Mouse (Mus musculus): ENCODE data around the gene Smtn.

Gene Smtn

DNA sequence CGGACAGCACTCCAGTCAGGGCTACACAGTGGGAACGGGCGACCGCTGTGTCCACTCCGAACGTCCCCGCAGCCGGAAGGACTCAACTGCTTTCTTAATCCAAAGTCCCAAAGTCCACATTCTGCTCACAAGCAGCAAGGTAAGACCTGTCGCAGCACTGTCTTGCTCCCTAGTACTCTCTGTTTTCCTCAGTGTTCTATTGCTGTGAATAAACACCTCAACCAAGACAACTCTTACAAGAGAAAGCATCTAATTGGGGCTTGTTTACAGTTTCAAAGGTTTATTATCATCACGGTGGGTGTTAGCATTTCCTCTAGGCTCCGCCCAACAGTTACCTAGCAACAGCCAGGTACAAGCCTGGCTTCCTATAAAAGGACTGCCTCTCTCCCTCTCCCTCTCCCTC lies 69.0 kb downstream of the Smtn start:
- Histone ChIP-seq H3K4me3 (replicated peaks; ENCODE audit: low read length) (no peak overlapping the region), H3K4me1 (replicated peaks; ENCODE audit: low read depth, low read length) (peaks cover 20% of the 10 kb centered on the region), H3K27me3 (ENCODE audit: insufficient read depth, low read length) (peaks cover 3% of the 10 kb centered on the region; the same call in 1 of the 2 replicates), H3K36me3 (ENCODE audit: insufficient read depth, low read length) (no peaks in the 10 kb centered on the region), H3K9me3 (ENCODE audit: low read length) (no peaks in the 10 kb centered on the region)
- TF ChIP-seq NANOG (IDR thresholded peaks at IDR 0.05; ENCODE audit: borderline replicate concordance, low read length) = no peak
- no peak for TF ChIP-seq CTCF (conservative IDR thresholded peaks at IDR 0.05; ENCODE audit: low read length)
- TF ChIP-seq POU5F1 (IDR thresholded peaks at IDR 0.05; ENCODE audit: borderline replicate concordance, low read length) = no peak

Data from E14TG2a.4 (cell line).